Mouse (Mus musculus) retina, postnatal 7 days (tissue): ENCODE data around the gene Wfdc5.

Experiments
- DNase-seq: peaks from one replicate; pipeline ENCODE4 v3.0.0-alpha.2; 2012; ENCODE audit warnings: low read depth, low spot score

Gene Wfdc5

DNA sequence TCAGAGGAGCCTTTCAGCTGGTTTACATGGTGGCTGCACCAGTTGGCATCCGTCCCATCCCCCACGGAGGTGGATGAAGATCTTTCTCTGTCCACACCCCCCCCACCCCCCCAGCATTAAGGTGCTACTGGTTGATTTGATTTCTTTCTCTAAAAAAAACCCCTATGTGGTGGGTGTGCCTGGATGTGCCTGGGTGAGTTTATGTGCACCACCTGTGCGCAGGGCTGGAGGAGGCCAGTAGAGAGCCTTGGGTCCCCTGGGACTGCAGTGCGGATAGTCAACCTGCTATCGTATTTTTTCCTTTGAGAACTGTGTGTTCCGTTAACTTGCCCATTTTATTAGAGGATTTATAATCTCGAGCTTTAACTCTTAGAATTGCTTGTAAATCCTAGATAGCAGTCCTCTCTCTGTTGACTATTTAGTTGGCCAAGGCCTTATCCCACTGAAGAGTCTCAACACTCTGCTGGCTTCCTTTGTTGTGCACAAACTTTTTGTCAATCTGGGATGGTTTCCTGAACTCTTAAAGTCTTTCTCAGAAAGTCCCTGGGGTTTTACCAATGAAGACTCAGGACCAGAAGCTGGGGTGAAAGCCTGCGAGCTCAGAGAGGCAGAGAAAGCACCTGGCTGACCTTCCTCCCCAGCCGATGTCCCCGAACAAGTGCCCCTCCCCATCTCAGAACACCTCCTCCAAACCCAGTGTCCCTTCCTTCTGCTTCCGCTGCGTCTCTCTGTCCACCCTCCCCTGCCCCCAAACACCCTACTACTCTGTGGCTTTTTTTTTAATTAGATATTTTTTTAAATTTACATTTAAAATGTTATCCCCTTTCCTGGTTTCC is 53.7 kb downstream of the Wfdc5 start:
- no peak for DNase-seq

DNA sequence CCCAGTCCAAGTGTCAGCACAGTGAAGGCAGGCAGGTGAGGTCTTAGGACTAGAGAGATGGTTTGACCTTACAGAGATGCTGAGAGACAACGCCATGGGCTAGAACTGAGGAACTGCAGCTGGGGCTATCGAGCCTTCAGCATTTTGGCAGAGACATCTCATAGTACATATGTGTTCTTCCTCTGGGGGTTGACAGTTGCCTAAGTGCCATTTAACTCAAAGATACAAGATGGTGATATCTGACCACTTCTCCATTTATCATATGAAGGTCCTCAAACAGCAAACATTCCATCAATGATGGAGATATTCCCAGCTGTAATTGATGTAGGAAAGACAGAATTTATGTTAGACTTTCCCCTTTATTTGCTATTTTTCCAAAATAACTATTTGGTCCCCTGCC is 55.2 kb downstream of the Wfdc5 start:
- no peak for DNase-seq

- no peak for DNase-seq
Observed at GRCm38 (mm10) chr2:164126533-164126955, 56.0 kb downstream of the Wfdc5 start.
